Mouse (Mus musculus) v-Abl transformed pro-B cells (cell line): ENCODE measurements around the gene Rassf10.

Experiments used
- in situ Hi-C, 2 experiments: fragments of 400-800 bp; cut with MboI; formaldehyde crosslinking; loops; one replicate each; pipeline ENCODE4 v1.15.1; 2025; ENCODE audit not compliant: unreplicated experiment in 2 of 2

Gene Rassf10

GRCm38 (mm10) chr7:112955955-112956354 lies 2.2 kb downstream of the Rassf10 start:
- in situ Hi-C loops, result no loop called here

GRCm38 (mm10) chr7:112956961-112957360 lies 3.2 kb downstream of the Rassf10 start:
- in situ Hi-C loops, result no loop called here

GRCm38 (mm10) chr7:112957630-112958029 lies 3.9 kb downstream of the Rassf10 start:
- in situ Hi-C loops, result no loop called here

- in situ Hi-C loops, result no loop called here
These were observed 12.6 kb downstream of the Rassf10 start for GRCm38 (mm10) chr7:112966382-112966781.

- in situ Hi-C loops, result no loop called here
These were observed 13.0 kb downstream of the Rassf10 start for GRCm38 (mm10) chr7:112966786-112967185.

- in situ Hi-C loops, result no loop called here
These were observed 29.6 kb downstream of the Rassf10 start for GRCm38 (mm10) chr7:112983316-112983715.

- in situ Hi-C loops, result no loop called here
These were observed 31.2 kb downstream of the Rassf10 start for GRCm38 (mm10) chr7:112984704-112985577.

GRCm38 (mm10) chr7:112985578-112985949 lies 31.8 kb downstream of the Rassf10 start:
- in situ Hi-C loops, result no loop called here

GRCm38 (mm10) chr7:112992928-112993327 lies 39.2 kb downstream of the Rassf10 start:
- in situ Hi-C loops, result no loop called here

GRCm38 (mm10) chr7:113003565-113004255 lies 49.9 kb downstream of the Rassf10 start:
- in situ Hi-C loops, result no loop called here

GRCm38 (mm10) chr7:113005726-113006125 lies 52.0 kb downstream of the Rassf10 start:
- in situ Hi-C loops, result no loop called here
